Mouse (Mus musculus) heart, postnatal 0 days (tissue): ENCODE results near the gene Tmem50a.

Experiments
- CTCF ChIP-seq: IDR thresholded peaks from 2 replicates; pipeline ENCODE4 v1.5.1; 2016; ENCODE audit warnings: antibody characterized with exemption, control low read depth, low read depth
- EP300 ChIP-seq: IDR thresholded peaks from 2 replicates; pipeline ENCODE4 v1.6.1; 2016; ENCODE audit warnings: antibody characterized with exemption, low read depth

- TF ChIP-seq CTCF (no peak), EP300 (no peak)
Measured at GRCm38 (mm10) chr4:134917194-134917593, 2.4 kb upstream of the Tmem50a start.
